Comparison of ENCODE assay signal across 25 mouse cellular contexts in genomic region chr3:102292385-102292784, GRCm38 (mm10).
DNase-seq lines count a peak whose midpoint lies in the region; ATAC-seq lines count a peak whose summit lies in the region.
"Had no signal": no experiment of that assay in that cellular context is flagged by ENCODE, and none has a peak within 500 bp of the region (broad histone marks: within the 10 kb centered on the region; RNA-seq: fewer than 3 reads in every experiment).

No protein-coding gene starts in this region.

- H3K9me3 ChIP-seq in intestine, embryonic 15.5 days, result no peaks in the 10 kb centered on the region

- ATAC-seq in intestine, embryonic 15.5 days, result no peak
- ATAC-seq: activated CD4-positive, CD25-positive, alpha-beta regulatory T cell, adult 4 months; CD4-positive, CD25-positive, alpha-beta regulatory T cell, adult 4 months; Patski had no signal

- DNase-seq in adrenal gland, adult 2 months, result peak; percentile 10
- DNase-seq in adrenal gland, postnatal 25 days, result no peak
- DNase-seq in 3134 (ENCODE audit: extremely low read depth, insufficient read length, low spot score) (peak; percentile 42), 3T3-L1 (ENCODE audit: low read depth, low spot score) (peak; percentile 53), NIH3T3 (ENCODE audit: low read depth) (peak; percentile 57)
- no peak for DNase-seq in layer of hippocampus, postnatal 25 days (ENCODE audit: extremely low spot score in 1 of 2, low spot score in 1 of 2)
- no peak for DNase-seq in layer of hippocampus, adult 18-20 months (ENCODE audit: low spot score in 2 of 2)
- DNase-seq: adrenal gland, adult 8-10 months; adrenal gland, postnatal 10 days; adrenal gland, postnatal 14 days; adrenal gland, postnatal 36 days; B cell, adult 2 months; cerebellum, adult 11 months; cerebellum, adult 11-12 months; cerebellum, adult 18-20 months; cerebellum, adult 2 months; cerebellum, adult 8-10 months; cerebellum, adult 9-10 months; cerebellum, adult 9-11 months had no signal

- H3K9ac ChIP-seq in intestine, embryonic 15.5 days, result no peak overlapping the region

- no peaks in the 10 kb centered on the region for H3K27me3 ChIP-seq in intestine, embryonic 15.5 days (replicated peaks)
- H3K27me3 ChIP-seq: CH12.LX, Patski had no signal

- H3K4me1 ChIP-seq in intestine, embryonic 15.5 days (replicated peaks), result 0 out of 2 replicates have a peak, but pooled peaks cover 2% of the 10 kb centered on the region

- H3K4me2 ChIP-seq in intestine, embryonic 15.5 days (replicated peaks), result no peak overlapping the region

- H3K4me3 ChIP-seq in intestine, embryonic 15.5 days (replicated peaks), result no peak overlapping the region

- H3K36me3 ChIP-seq in intestine, embryonic 15.5 days, result no peaks in the 10 kb centered on the region
- H3K36me3 ChIP-seq: G1E had no signal

- H3K27ac ChIP-seq in intestine, embryonic 15.5 days, result no peak overlapping the region

- WGBS in intestine, embryonic 15.5 days, result 83% methylated on average over 3 of the region's 3 CpGs

Comparison
In these comparisons a context has a peak if more than half of its experiments do, and no peak if none do; other contexts are left out.
1. DNase-seq: peak in adrenal gland, adult 2 months (single experiment), 3134 (single experiment), 3T3-L1 (single experiment) and NIH3T3 (single experiment); none in adrenal gland, postnatal 25 days (single experiment), layer of hippocampus, postnatal 25 days (0 of 2) and layer of hippocampus, adult 18-20 months (0 of 2).